Mouse (Mus musculus): ENCODE results near the gene Ppan. TPM values are rescaled to one million over a fixed set of nuclear protein-coding genes. Genes with fewer than 3 reads are reported as not detected.

Ppan gene
- polyA plus RNA-seq (2014; fragmentation: Nextera tagmentation; extraction: Ambion mirVana) = 64.3 and 65.0 TPM in 2 replicates

DNA sequence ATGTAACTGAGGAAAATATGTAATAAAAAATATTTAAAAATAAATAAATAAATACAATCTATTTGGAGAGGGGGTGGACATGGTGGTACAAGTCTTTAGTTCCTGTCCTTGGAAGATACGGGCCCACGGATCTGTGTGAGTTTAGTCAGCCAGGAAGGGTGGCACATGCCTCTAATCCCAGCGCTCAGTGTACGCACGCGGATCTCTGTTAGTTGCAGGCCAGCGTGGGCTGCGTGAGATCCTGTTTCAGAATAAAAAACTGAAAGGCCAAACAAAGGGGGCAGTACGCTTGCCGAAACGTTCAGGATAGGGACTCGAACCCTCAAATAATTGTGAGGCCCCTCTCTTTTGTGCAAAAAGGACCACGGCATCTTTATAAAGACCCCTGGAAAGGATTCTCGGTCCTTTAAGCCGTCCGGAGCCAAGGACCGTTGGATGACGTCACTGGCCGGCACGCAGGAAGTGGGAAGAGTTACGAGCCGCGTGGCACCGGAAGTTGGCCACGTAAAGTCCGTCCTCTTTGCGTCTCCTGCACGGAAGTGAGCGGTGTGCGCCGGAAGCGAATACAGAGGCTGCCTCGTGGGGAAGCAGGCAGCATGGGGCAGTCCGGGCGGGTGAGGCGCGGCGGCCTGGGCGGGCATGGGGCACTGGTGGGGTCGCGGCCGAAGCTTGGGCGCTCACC lies at the start of gene Ppan:
Ppan (plus strand) TSS at position 472 of the 682 bp plus-strand sequence.
- H3K4me2 ChIP-seq (ENCODE audit: low read depth, low read length) = peak within 1 kb of the TSS; percentile 77
- H3K9me3 ChIP-seq (replicated peaks; ENCODE audit: control insufficient read depth, low read length) = no peaks in the 10 kb centered on the region
- peak; percentile 96 for DNase-seq (ENCODE audit: low spot score)
- WGBS = under 1% methylated on average over 43 of the region's 43 CpGs
- H3K36me3 ChIP-seq (replicated peaks; ENCODE audit: control insufficient read depth, insufficient read depth, low read depth, low read length) = peaks cover 7% of the 10 kb centered on the region
- peak within 1 kb of the TSS; percentile 95 for H3K4me3 ChIP-seq (ENCODE audit: low read depth, low read length)
- no peaks in the 10 kb centered on the region for H3K27me3 ChIP-seq (ENCODE audit: control insufficient read depth, insufficient read depth, low read length)
- H3K9ac ChIP-seq (replicated peaks; ENCODE audit: low read length) = peak within 1 kb of the TSS; percentile 88
- H3K4me1 ChIP-seq (ENCODE audit: control insufficient read depth, insufficient read depth, low read length) = no peaks in the 10 kb centered on the region
- peak within 1 kb of the TSS; percentile 75 for H3K27ac ChIP-seq (replicated peaks; ENCODE audit: low read depth, low read length)
- peak; percentile 95 for ATAC-seq (replicated peaks; ENCODE audit: insufficient number of reproducible peaks, low FRiP score, low TSS enrichment, low read depth)

DNA sequence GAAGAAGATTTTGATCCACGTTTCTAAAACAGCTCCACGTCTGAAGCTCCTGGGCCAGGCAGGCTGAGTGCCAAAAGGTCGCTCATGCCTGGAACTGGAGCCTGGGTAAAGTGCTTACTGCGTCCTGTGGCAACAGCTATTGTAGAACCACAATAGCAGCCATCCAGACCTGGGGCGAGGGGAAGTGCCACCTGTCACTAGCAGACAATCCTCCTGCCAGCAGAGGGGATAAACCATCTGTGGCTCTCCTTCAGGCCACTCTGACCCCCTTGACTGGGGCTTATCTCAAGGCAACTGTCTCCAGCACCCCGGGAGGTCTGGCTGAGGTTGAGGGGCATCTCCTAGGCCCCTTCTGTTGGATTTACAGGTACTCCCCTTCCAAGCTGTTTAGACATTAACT lies 49.0 kb upstream of the Ppan start:
- Histone ChIP-seq H3K4me2 (ENCODE audit: low read depth, low read length) (no peak overlapping the region), H3K9me3 (replicated peaks; ENCODE audit: control insufficient read depth, low read length) (no peaks in the 10 kb centered on the region), H3K9ac (replicated peaks; ENCODE audit: low read length) (no peak overlapping the region), H3K4me3 (ENCODE audit: low read depth, low read length) (no peak overlapping the region), H3K27ac (replicated peaks; ENCODE audit: low read depth, low read length) (no peak overlapping the region), H3K27me3 (ENCODE audit: control insufficient read depth, insufficient read depth, low read length) (no peaks in the 10 kb centered on the region), H3K36me3 (replicated peaks; ENCODE audit: control insufficient read depth, insufficient read depth, low read depth, low read length) (no peaks in the 10 kb centered on the region), H3K4me1 (ENCODE audit: control insufficient read depth, insufficient read depth, low read length) (no peaks in the 10 kb centered on the region)
- ATAC-seq (replicated peaks; ENCODE audit: insufficient number of reproducible peaks, low FRiP score, low TSS enrichment, low read depth) (no peak), DNase-seq (ENCODE audit: low spot score) (no peak)
- 60% methylated on average over 6 of the region's 6 CpGs for WGBS

DNA sequence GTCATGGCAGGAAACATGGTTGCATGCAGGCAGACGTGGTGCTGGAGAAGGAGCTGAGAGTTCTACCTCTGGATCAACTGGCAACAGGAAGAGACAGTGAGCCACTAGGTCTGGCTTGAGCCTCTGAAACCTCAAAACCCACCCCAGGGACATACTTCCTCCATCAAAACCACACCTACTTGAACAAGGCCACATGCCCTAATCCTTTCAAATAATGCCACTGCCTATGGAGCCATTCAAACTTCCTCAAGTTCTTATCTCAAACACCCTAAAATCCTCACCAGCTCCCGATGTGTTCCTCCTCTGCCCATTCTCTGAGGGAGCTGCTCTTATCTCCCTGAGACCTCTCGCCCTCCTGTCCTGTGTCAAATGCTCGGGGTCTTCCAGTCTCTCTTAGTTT lies 45.8 kb upstream of the Ppan start:
- Histone ChIP-seq H3K4me3 (ENCODE audit: low read depth, low read length) (no peak overlapping the region), H3K9me3 (replicated peaks; ENCODE audit: control insufficient read depth, low read length) (no peaks in the 10 kb centered on the region), H3K27ac (replicated peaks; ENCODE audit: low read depth, low read length) (no peak overlapping the region), H3K27me3 (ENCODE audit: control insufficient read depth, insufficient read depth, low read length) (no peaks in the 10 kb centered on the region), H3K36me3 (replicated peaks; ENCODE audit: control insufficient read depth, insufficient read depth, low read depth, low read length) (no peaks in the 10 kb centered on the region), H3K9ac (replicated peaks; ENCODE audit: low read length) (no peak overlapping the region), H3K4me1 (ENCODE audit: control insufficient read depth, insufficient read depth, low read length) (no peaks in the 10 kb centered on the region), H3K4me2 (ENCODE audit: low read depth, low read length) (no peak overlapping the region)
- WGBS = 81% methylated on average over 4 of the region's 4 CpGs
- DNase-seq (ENCODE audit: low spot score) = no peak
- ATAC-seq (replicated peaks; ENCODE audit: insufficient number of reproducible peaks, low FRiP score, low TSS enrichment, low read depth) = no peak

DNA sequence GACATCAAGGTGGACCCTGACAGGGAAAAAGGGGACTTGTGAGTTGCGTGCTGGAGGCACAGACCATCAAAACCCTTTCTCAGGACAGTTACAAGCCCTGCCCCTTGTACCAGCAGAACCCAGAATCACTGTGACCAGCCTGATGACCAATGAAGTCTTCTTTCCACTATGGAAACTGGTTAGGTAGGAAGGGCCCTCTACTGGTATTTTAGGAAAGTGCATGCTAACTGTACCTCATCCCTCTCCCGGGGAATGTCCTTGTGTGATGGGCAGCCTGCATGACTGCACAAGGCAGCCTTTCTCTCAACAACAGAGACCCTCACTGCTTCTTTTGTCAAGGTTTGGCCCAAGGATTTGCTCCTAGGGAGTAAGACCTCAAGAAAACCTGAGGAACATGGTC lies 45.3 kb upstream of the Ppan start:
- Histone ChIP-seq H3K9ac (replicated peaks; ENCODE audit: low read length) (no peak overlapping the region), H3K27ac (replicated peaks; ENCODE audit: low read depth, low read length) (no peak overlapping the region), H3K4me2 (ENCODE audit: low read depth, low read length) (no peak overlapping the region), H3K4me1 (ENCODE audit: control insufficient read depth, insufficient read depth, low read length) (no peaks in the 10 kb centered on the region), H3K36me3 (replicated peaks; ENCODE audit: control insufficient read depth, insufficient read depth, low read depth, low read length) (no peaks in the 10 kb centered on the region), H3K4me3 (ENCODE audit: low read depth, low read length) (no peak overlapping the region), H3K27me3 (ENCODE audit: control insufficient read depth, insufficient read depth, low read length) (no peaks in the 10 kb centered on the region), H3K9me3 (replicated peaks; ENCODE audit: control insufficient read depth, low read length) (no peaks in the 10 kb centered on the region)
- no peak for ATAC-seq (replicated peaks; ENCODE audit: insufficient number of reproducible peaks, low FRiP score, low TSS enrichment, low read depth)
- WGBS = 25% methylated on average over 2 of the region's 2 CpGs
- peak; percentile 58 for DNase-seq (ENCODE audit: low spot score)

DNA sequence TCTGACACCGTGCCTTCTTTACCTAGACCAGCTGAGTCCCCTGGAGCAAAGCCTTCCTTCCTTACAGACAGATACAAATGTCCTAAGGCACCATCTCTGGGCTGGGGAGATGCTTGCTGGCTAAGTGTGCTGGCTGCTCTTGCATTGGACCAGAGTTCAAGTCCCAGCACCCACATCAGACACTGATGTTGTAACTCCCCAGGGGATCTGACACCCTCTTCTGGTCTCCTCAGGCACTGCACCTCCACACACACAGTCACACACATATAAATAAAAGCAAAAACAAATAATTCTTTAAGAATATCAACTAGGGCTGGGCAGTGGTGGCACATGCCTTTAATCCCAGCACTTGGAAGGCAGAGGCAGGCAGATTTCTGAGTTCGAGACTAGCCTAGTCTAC lies 37.8 kb upstream of the Ppan start:
- Histone ChIP-seq H3K27me3 (ENCODE audit: control insufficient read depth, insufficient read depth, low read length) (no peaks in the 10 kb centered on the region), H3K36me3 (replicated peaks; ENCODE audit: control insufficient read depth, insufficient read depth, low read depth, low read length) (no peaks in the 10 kb centered on the region), H3K27ac (replicated peaks; ENCODE audit: low read depth, low read length) (no peak overlapping the region), H3K4me3 (ENCODE audit: low read depth, low read length) (no peak overlapping the region), H3K9me3 (replicated peaks; ENCODE audit: control insufficient read depth, low read length) (no peaks in the 10 kb centered on the region), H3K9ac (replicated peaks; ENCODE audit: low read length) (no peak overlapping the region), H3K4me1 (ENCODE audit: control insufficient read depth, insufficient read depth, low read length) (no peaks in the 10 kb centered on the region), H3K4me2 (ENCODE audit: low read depth, low read length) (no peak overlapping the region)
- 89% methylated on average over 2 of the region's 2 CpGs for WGBS
- DNase-seq (ENCODE audit: low spot score) = no peak
- no peak for ATAC-seq (replicated peaks; ENCODE audit: insufficient number of reproducible peaks, low FRiP score, low TSS enrichment, low read depth)

DNA sequence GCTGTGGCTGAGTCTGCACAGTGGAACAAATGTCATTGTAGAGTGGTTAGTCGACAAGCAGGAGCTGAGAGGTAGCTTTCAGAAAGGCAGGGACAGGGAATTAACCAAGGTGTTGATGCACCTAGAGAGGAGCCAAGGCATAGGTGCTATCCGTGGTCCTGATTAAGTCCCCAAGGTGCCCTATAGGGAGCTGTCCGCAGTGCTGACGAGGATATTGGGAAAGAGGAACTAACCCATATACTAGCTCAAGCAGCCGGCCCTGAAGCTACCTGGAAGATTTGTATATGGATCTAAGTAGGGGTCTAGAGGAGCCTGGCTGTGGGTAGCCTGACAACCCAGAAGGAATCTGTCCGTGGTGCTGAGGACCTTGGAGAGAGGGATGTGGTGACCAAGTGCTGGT lies 30.8 kb upstream of the Ppan start:
- no peak overlapping the region for H3K9ac ChIP-seq (replicated peaks; ENCODE audit: low read length)
- H3K27me3 ChIP-seq (ENCODE audit: control insufficient read depth, insufficient read depth, low read length) = no peaks in the 10 kb centered on the region
- no peaks in the 10 kb centered on the region for H3K36me3 ChIP-seq (replicated peaks; ENCODE audit: control insufficient read depth, insufficient read depth, low read depth, low read length)
- 11% methylated on average over 6 of the region's 6 CpGs for WGBS
- H3K9me3 ChIP-seq (replicated peaks; ENCODE audit: control insufficient read depth, low read length) = no peaks in the 10 kb centered on the region
- peak; percentile 88 for DNase-seq (ENCODE audit: low spot score)
- H3K27ac ChIP-seq (replicated peaks; ENCODE audit: low read depth, low read length) = no peak overlapping the region
- ATAC-seq (replicated peaks; ENCODE audit: insufficient number of reproducible peaks, low FRiP score, low TSS enrichment, low read depth) = 0 out of 2 replicates have a peak, but pooled peaks have one; percentile 6
- no peak overlapping the region for H3K4me3 ChIP-seq (ENCODE audit: low read depth, low read length)
- no peaks in the 10 kb centered on the region for H3K4me1 ChIP-seq (ENCODE audit: control insufficient read depth, insufficient read depth, low read length)
- no peak overlapping the region for H3K4me2 ChIP-seq (ENCODE audit: low read depth, low read length)

DNA sequence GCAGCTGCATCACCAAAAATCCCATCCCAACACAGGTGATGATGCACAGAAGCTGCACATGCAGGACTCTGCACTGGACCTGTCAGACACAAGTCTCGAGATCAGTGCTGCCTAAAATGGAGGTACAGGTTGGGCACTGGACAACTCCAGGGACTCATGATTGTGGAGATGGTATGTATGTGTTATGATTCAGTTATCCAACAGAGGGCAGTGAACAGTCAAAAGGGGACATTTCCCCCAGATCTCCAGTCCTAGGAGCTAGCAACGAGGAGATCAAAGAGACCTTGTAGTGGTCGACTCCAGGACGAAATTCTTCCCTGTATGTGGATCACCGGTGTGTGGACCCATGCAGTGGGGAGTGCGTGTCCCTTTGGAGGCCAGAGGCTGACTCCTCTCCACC lies 28.0 kb upstream of the Ppan start:
- no peak for ATAC-seq (replicated peaks; ENCODE audit: insufficient number of reproducible peaks, low FRiP score, low TSS enrichment, low read depth)
- Histone ChIP-seq H3K36me3 (replicated peaks; ENCODE audit: control insufficient read depth, insufficient read depth, low read depth, low read length) (no peaks in the 10 kb centered on the region), H3K9ac (replicated peaks; ENCODE audit: low read length) (no peak overlapping the region), H3K4me2 (ENCODE audit: low read depth, low read length) (no peak overlapping the region), H3K4me1 (ENCODE audit: control insufficient read depth, insufficient read depth, low read length) (no peaks in the 10 kb centered on the region), H3K27me3 (ENCODE audit: control insufficient read depth, insufficient read depth, low read length) (no peaks in the 10 kb centered on the region), H3K9me3 (replicated peaks; ENCODE audit: control insufficient read depth, low read length) (no peaks in the 10 kb centered on the region), H3K4me3 (ENCODE audit: low read depth, low read length) (no peak overlapping the region), H3K27ac (replicated peaks; ENCODE audit: low read depth, low read length) (no peak overlapping the region)
- DNase-seq (ENCODE audit: low spot score) = no peak
- WGBS = 49% methylated on average over 6 of the region's 6 CpGs

DNA sequence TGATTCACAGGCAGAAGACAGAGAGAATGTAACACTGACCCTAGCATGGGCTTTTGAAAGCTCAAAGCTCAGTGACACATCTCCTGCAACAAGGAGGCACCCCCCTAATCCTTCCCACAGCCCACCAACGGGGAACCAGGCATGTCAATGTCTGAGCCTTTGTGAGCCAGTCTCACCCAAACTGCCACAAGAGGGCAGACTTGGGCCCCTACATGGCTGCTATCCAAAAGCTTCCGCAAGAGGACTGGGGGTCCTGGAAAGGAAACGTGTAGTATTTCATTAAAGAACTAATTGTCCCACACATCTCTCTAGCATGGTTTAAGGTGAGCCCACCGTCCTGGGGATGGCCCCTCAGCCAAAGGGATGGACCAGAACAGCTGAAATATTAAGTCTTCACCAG lies 26.2 kb upstream of the Ppan start:
- H3K4me1 ChIP-seq (ENCODE audit: control insufficient read depth, insufficient read depth, low read length) = no peaks in the 10 kb centered on the region
- H3K27me3 ChIP-seq (ENCODE audit: control insufficient read depth, insufficient read depth, low read length) = no peaks in the 10 kb centered on the region
- peak; percentile 68 for DNase-seq (ENCODE audit: low spot score)
- no peak overlapping the region for H3K27ac ChIP-seq (replicated peaks; ENCODE audit: low read depth, low read length)
- no peak for ATAC-seq (replicated peaks; ENCODE audit: insufficient number of reproducible peaks, low FRiP score, low TSS enrichment, low read depth)
- 5% methylated on average over 4 of the region's 4 CpGs for WGBS
- H3K9ac ChIP-seq (replicated peaks; ENCODE audit: low read length) = no peak overlapping the region
- no peaks in the 10 kb centered on the region for H3K36me3 ChIP-seq (replicated peaks; ENCODE audit: control insufficient read depth, insufficient read depth, low read depth, low read length)
- H3K9me3 ChIP-seq (replicated peaks; ENCODE audit: control insufficient read depth, low read length) = no peaks in the 10 kb centered on the region
- no peak overlapping the region for H3K4me2 ChIP-seq (ENCODE audit: low read depth, low read length)
- no peak overlapping the region for H3K4me3 ChIP-seq (ENCODE audit: low read depth, low read length)

All from embryonic facial prominence, embryonic 11.5 days (tissue).